Mouse (Mus musculus): ENCODE measurements around the gene Myo10. TPM values are rescaled to one million over a fixed set of nuclear protein-coding genes. Genes with fewer than 3 reads are reported as not detected.

Gene Myo10
- polyA plus RNA-seq, 1 experiment from 2014 or later = 35.4 TPM

DNA sequence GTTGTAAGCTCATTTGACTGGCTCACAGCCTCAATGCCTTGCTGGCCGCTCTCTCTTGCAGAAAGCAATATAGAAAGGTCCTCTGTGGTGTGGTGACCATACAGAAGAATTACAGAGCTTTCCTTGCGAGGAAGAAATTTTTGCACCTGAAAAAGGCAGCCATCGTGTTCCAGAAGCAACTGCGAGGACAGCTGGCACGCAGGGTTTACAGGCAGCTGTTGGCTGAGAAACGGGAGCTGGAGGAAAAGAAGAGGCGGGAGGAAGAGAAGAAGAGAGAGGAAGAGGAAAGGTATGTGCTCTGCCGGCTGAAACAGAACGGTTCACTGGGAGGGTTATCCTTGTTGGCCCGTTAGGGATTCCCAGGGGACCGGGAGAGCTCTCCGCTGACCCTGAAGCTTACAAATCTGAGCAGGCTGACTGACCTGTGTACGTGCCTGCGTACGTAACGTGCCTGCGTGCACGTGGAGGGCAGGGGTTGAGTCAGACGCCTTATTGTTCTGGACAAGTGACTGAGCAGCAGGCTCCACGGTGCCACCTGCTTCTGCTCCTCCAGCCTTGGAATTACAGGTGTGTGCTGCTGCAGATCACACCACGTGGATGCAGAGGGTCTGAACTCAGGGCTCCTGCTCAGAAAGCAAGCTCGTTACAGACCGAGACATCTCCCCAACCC, 157.3 kb downstream of the Myo10 start:
- Histone ChIP-seq H3K9ac (replicated peaks; ENCODE audit: low read length) (no peak overlapping the region), H3K27ac (replicated peaks; ENCODE audit: low read depth, low read length) (no peak overlapping the region), H3K36me3 (replicated peaks; ENCODE audit: control insufficient read depth, insufficient read depth, low read depth, low read length) (peaks cover 15% of the 10 kb centered on the region), H3K4me3 (ENCODE audit: low read depth, low read length) (no peak overlapping the region), H3K4me2 (ENCODE audit: low read depth, low read length) (no peak overlapping the region), H3K27me3 (ENCODE audit: control insufficient read depth, insufficient read depth, low read length) (no peaks in the 10 kb centered on the region), H3K4me1 (ENCODE audit: control insufficient read depth, insufficient read depth, low read length) (no peaks in the 10 kb centered on the region), H3K9me3 (replicated peaks; ENCODE audit: control insufficient read depth, low read length) (no peaks in the 10 kb centered on the region)
- ATAC-seq (replicated peaks; ENCODE audit: insufficient number of reproducible peaks, low FRiP score, low TSS enrichment, low read depth) (no peak), DNase-seq (ENCODE audit: low spot score) (no peak)
- 75% methylated on average over 23 of the region's 23 CpGs for WGBS

DNA sequence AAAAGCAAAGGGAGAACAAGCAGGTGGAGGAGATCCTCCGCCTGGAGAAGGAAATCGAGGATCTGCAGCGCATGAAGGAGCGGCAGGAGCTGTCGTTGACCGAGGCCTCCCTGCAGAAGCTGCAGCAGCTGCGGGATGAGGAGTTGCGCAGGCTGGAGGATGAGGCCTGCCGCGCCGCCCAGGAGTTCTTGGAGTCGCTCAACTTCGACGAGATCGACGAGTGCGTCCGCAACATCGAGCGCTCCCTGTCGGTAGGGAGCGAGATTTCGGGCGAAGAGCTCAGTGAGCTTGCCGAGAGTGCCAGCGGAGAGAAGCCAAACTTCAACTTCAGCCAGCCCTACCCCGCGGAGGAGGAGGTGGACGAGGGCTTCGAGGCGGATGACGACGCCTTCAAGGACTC, 158.7 kb downstream of the Myo10 start:
- ATAC-seq (replicated peaks; ENCODE audit: insufficient number of reproducible peaks, low FRiP score, low TSS enrichment, low read depth) = no peak
- Histone ChIP-seq H3K4me3 (ENCODE audit: low read depth, low read length) (no peak overlapping the region), H3K4me2 (ENCODE audit: low read depth, low read length) (no peak overlapping the region), H3K9ac (replicated peaks; ENCODE audit: low read length) (no peak overlapping the region), H3K9me3 (replicated peaks; ENCODE audit: control insufficient read depth, low read length) (no peaks in the 10 kb centered on the region), H3K27ac (replicated peaks; ENCODE audit: low read depth, low read length) (no peak overlapping the region), H3K36me3 (replicated peaks; ENCODE audit: control insufficient read depth, insufficient read depth, low read depth, low read length) (peaks cover 22% of the 10 kb centered on the region), H3K4me1 (ENCODE audit: control insufficient read depth, insufficient read depth, low read length) (no peaks in the 10 kb centered on the region), H3K27me3 (ENCODE audit: control insufficient read depth, insufficient read depth, low read length) (no peaks in the 10 kb centered on the region)
- WGBS = 88% methylated on average over 33 of the region's 33 CpGs
- no peak for DNase-seq (ENCODE audit: low spot score)

DNA sequence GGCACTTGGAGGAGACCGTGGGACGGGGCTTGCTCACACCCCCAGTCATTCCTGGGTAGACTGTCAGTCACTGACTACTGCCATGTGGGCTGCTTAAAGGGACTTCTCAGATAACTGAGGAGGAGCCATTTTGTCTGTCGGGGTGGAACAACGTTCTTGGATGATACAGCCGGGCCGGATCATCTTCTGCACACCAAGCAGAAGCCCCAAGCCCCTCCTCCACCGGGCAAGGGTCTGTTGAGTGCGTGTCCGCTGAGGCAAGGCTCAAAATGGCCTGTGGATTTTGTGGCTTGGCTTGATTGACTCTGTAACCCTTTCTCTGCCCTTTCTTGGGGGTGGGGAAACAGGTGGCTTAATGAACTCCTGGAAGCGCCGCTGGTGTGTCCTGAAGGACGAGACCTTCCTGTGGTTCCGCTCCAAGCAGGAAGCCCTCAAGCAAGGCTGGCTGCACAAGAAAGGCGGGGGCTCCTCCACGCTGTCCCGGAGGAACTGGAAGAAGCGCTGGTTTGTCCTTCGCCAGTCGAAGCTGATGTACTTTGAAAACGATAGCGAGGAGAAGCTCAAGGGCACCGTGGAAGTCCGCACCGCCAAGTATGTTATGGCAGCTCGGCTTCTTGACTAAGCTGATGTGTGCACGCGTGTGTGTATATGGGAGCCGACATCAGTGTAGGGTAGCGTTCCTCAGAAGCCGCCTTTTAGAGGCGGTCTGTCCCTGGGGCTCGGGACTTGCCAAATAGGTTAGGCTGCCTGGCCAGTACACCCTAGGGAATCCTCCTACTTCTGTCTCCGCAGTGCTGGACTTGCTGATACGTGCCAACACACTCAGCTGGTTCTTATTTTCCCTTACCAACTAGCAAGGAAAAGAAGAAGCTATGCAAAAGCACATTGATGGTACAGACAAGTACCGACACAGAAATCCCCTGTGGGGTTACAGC, 163.4 kb downstream of the Myo10 start:
- Histone ChIP-seq H3K9me3 (replicated peaks; ENCODE audit: control insufficient read depth, low read length) (no peaks in the 10 kb centered on the region), H3K4me1 (ENCODE audit: control insufficient read depth, insufficient read depth, low read length) (no peaks in the 10 kb centered on the region), H3K36me3 (replicated peaks; ENCODE audit: control insufficient read depth, insufficient read depth, low read depth, low read length) (peaks cover 21% of the 10 kb centered on the region), H3K27ac (replicated peaks; ENCODE audit: low read depth, low read length) (no peak overlapping the region), H3K9ac (replicated peaks; ENCODE audit: low read length) (no peak overlapping the region), H3K4me2 (ENCODE audit: low read depth, low read length) (no peak overlapping the region), H3K4me3 (ENCODE audit: low read depth, low read length) (no peak overlapping the region), H3K27me3 (ENCODE audit: control insufficient read depth, insufficient read depth, low read length) (no peaks in the 10 kb centered on the region)
- no peak for DNase-seq (ENCODE audit: low spot score)
- no peak for ATAC-seq (replicated peaks; ENCODE audit: insufficient number of reproducible peaks, low FRiP score, low TSS enrichment, low read depth)
- WGBS = 88% methylated on average over 35 of the region's 35 CpGs

DNA sequence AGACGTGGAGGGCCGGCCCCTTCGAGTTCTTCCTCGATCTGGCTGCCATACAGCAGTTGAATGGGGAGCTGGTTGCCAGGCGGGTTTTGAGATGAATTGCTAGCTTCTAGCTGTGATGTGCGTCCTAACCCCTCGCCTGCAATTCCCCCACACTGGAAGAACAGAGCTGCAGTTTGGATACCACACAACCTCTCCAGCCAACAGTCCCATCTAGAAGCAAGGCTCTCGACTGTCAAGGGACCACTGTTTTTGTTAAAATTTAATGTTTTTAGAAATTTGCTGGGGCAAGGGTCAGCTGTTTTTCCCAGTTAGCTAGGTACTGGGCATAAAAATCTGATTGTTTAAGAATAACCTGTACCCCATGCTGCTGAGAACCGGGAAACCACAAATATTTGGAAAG, 165.1 kb downstream of the Myo10 start:
- WGBS = 66% methylated on average over 9 of the region's 9 CpGs
- H3K4me2 ChIP-seq (ENCODE audit: low read depth, low read length) = no peak overlapping the region
- H3K9ac ChIP-seq (replicated peaks; ENCODE audit: low read length) = no peak overlapping the region
- DNase-seq (ENCODE audit: low spot score) (no peak), ATAC-seq (replicated peaks; ENCODE audit: insufficient number of reproducible peaks, low FRiP score, low TSS enrichment, low read depth) (no peak)
- peaks cover 9% of the 10 kb centered on the region for H3K36me3 ChIP-seq (replicated peaks; ENCODE audit: control insufficient read depth, insufficient read depth, low read depth, low read length)
- no peak overlapping the region for H3K4me3 ChIP-seq (ENCODE audit: low read depth, low read length)
- no peaks in the 10 kb centered on the region for H3K4me1 ChIP-seq (ENCODE audit: control insufficient read depth, insufficient read depth, low read length)
- no peaks in the 10 kb centered on the region for H3K9me3 ChIP-seq (replicated peaks; ENCODE audit: control insufficient read depth, low read length)
- no peaks in the 10 kb centered on the region for H3K27me3 ChIP-seq (ENCODE audit: control insufficient read depth, insufficient read depth, low read length)
- no peak overlapping the region for H3K27ac ChIP-seq (replicated peaks; ENCODE audit: low read depth, low read length)

DNA sequence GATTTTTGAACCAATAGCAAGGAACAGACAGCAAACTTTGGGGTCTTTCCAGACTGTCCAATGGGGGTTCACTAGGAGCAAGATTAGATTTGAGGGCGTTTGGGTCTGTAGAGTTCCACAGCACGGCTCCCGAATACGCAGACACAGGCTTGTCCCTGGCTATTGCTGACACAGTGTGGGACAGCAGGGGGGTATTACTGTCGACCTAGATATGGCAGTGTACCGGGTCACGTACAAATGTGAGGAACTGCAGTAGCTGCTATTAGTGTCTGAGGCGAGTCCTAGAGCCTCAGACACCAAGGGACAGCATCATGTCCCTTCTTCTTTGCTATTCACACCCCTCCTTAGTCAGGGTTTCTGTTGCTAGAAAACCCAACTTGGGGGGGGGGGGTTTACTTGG, 165.6 kb downstream of the Myo10 start:
- DNase-seq (ENCODE audit: low spot score) (no peak), ATAC-seq (replicated peaks; ENCODE audit: insufficient number of reproducible peaks, low FRiP score, low TSS enrichment, low read depth) (no peak)
- H3K36me3 ChIP-seq (replicated peaks; ENCODE audit: control insufficient read depth, insufficient read depth, low read depth, low read length) = peaks cover 9% of the 10 kb centered on the region
- no peak overlapping the region for H3K4me3 ChIP-seq (ENCODE audit: low read depth, low read length)
- no peaks in the 10 kb centered on the region for H3K27me3 ChIP-seq (ENCODE audit: control insufficient read depth, insufficient read depth, low read length)
- WGBS = 85% methylated on average over 8 of the region's 8 CpGs
- no peak overlapping the region for H3K27ac ChIP-seq (replicated peaks; ENCODE audit: low read depth, low read length)
- no peak overlapping the region for H3K9ac ChIP-seq (replicated peaks; ENCODE audit: low read length)
- no peaks in the 10 kb centered on the region for H3K4me1 ChIP-seq (ENCODE audit: control insufficient read depth, insufficient read depth, low read length)
- H3K9me3 ChIP-seq (replicated peaks; ENCODE audit: control insufficient read depth, low read length) = no peaks in the 10 kb centered on the region
- no peak overlapping the region for H3K4me2 ChIP-seq (ENCODE audit: low read depth, low read length)

DNA sequence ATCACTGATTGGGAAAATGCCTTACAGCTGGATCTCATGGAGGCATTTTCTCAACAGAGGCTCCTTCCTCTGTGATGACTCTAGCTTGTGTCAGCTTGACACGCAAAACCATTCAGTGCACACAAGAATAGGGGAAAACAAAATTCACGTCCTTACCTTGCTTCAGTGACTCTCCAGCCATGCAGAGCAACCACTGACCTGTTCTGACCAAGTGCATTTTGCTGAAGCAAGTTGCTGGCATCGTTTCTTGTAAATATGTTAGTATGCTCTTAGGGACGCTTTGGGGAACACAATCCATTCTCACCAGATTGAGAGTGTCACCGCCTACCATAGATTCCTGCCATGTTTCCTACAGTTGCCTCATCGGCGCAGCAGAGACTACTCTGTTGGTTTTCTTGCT, 166.2 kb downstream of the Myo10 start:
- Histone ChIP-seq H3K36me3 (replicated peaks; ENCODE audit: control insufficient read depth, insufficient read depth, low read depth, low read length) (peaks cover 9% of the 10 kb centered on the region), H3K27ac (replicated peaks; ENCODE audit: low read depth, low read length) (no peak overlapping the region)
- 91% methylated on average over 7 of the region's 7 CpGs for WGBS

DNA sequence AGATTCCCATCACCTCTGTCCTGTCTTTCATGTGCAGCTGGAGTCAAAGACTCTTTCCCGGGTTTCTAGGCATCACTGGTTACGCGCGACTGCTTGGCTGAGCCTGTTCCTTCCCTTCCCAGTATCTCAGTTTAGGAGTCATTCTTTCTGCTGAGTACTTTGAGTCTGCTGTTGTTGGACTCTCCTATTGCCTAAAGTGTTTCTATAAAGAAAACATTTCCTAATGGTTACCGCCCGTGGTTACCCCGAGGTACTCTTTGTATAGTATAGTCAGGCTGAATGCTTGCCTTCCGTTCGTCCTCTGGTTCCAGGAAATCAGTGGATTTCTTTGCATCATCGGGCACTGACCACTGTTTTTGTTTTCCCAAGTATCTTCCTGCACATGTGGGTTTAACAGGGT, 166.9 kb downstream of the Myo10 start:
- Histone ChIP-seq H3K4me1 (ENCODE audit: control insufficient read depth, insufficient read depth, low read length) (no peaks in the 10 kb centered on the region), H3K36me3 (replicated peaks; ENCODE audit: control insufficient read depth, insufficient read depth, low read depth, low read length) (peaks cover 9% of the 10 kb centered on the region), H3K4me3 (ENCODE audit: low read depth, low read length) (no peak overlapping the region), H3K27ac (replicated peaks; ENCODE audit: low read depth, low read length) (no peak overlapping the region), H3K27me3 (ENCODE audit: control insufficient read depth, insufficient read depth, low read length) (no peaks in the 10 kb centered on the region), H3K4me2 (ENCODE audit: low read depth, low read length) (no peak overlapping the region), H3K9me3 (replicated peaks; ENCODE audit: control insufficient read depth, low read length) (no peaks in the 10 kb centered on the region), H3K9ac (replicated peaks; ENCODE audit: low read length) (no peak overlapping the region)
- 87% methylated on average over 10 of the region's 10 CpGs for WGBS
- DNase-seq (ENCODE audit: low spot score) (no peak), ATAC-seq (replicated peaks; ENCODE audit: insufficient number of reproducible peaks, low FRiP score, low TSS enrichment, low read depth) (no peak)

More for the DNA sequence above, 166.2 kb downstream of the Myo10 start:
- Histone ChIP-seq H3K9ac (replicated peaks; ENCODE audit: low read length) (no peak overlapping the region), H3K9me3 (replicated peaks; ENCODE audit: control insufficient read depth, low read length) (no peaks in the 10 kb centered on the region), H3K27me3 (ENCODE audit: control insufficient read depth, insufficient read depth, low read length) (no peaks in the 10 kb centered on the region), H3K4me1 (ENCODE audit: control insufficient read depth, insufficient read depth, low read length) (no peaks in the 10 kb centered on the region), H3K4me2 (ENCODE audit: low read depth, low read length) (no peak overlapping the region), H3K4me3 (ENCODE audit: low read depth, low read length) (no peak overlapping the region)
- DNase-seq (ENCODE audit: low spot score) = no peak
- no peak for ATAC-seq (replicated peaks; ENCODE audit: insufficient number of reproducible peaks, low FRiP score, low TSS enrichment, low read depth)
